Mouse (Mus musculus) CH12F3 (cell line): ENCODE measurements around the gene Rffl.

Source experiments
- in situ Hi-C: fragments of 300-500 bp; cut with MboI; formaldehyde crosslinking; loops from 2 replicates; pipeline ENCODE4 v1.14.3; 2020; ENCODE audit warnings: low sequenced_read_pairs

Gene Rffl

GRCm38 (mm10) chr11:82877726-82878344, 6.8 kb upstream of the Rffl start:
- in situ Hi-C loops = no loop called here

DNA sequence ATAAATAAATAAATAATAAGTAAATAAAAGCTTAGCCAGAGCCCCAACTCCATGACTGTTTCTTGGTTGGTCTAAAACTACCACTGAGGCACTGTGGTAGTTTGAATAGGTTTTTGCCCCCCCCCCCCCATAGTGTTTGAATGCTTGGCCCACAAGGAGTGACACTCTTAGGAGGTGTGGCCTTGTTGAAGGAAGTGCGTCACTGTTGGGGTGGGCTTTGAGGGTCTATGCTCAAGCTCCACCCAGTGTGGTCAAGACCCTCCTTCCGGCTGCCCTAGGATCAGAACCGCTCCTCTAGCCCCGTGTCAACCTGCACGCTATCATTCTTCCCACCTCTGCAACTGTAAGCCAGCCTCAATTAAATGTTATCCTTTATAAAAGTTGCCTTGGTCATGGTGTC, 4.6 kb upstream of the Rffl start:
- in situ Hi-C loops = no loop called here

- in situ Hi-C loops = no loop called here
These were observed 3.9 kb upstream of the Rffl start for GRCm38 (mm10) chr11:82874924-82875323.

- in situ Hi-C loops = no loop called here
These were observed 608 bp downstream of the Rffl start for GRCm38 (mm10) chr11:82870173-82871030.

DNA sequence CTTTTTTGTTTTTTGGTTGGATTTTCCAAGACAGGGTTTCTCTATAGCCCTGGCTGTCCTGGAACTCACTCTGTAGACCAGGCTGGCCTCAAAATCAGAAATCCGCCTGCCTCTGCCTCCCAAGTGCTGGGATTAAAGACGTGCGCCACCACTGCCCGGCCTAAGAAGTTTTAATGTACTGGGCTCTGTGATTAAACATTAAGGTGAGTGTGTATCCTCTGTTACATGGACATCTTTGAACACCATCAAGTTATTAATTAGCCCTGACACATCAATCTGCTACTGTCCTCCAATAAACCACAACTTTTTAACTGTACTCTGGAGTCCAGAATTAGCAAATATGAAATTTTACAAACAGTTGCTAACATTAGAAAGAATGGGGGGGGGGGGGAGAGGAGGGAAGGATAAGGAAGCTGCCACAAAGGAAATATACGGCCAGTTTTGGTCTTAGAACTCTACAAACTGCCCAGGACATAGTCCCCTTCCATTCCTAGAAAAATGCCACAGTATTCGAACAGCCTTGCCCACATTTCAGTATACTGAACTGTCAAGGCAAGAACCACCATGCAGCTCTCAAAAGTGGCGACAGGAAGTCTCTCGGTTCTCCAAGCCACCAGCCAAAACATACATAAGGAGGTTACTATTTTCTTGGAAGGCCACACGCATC, 1.4 kb downstream of the Rffl start:
- in situ Hi-C loops = no loop called here

GRCm38 (mm10) chr11:82867956-82868355, 3.1 kb downstream of the Rffl start:
- in situ Hi-C loops = no loop called here

DNA sequence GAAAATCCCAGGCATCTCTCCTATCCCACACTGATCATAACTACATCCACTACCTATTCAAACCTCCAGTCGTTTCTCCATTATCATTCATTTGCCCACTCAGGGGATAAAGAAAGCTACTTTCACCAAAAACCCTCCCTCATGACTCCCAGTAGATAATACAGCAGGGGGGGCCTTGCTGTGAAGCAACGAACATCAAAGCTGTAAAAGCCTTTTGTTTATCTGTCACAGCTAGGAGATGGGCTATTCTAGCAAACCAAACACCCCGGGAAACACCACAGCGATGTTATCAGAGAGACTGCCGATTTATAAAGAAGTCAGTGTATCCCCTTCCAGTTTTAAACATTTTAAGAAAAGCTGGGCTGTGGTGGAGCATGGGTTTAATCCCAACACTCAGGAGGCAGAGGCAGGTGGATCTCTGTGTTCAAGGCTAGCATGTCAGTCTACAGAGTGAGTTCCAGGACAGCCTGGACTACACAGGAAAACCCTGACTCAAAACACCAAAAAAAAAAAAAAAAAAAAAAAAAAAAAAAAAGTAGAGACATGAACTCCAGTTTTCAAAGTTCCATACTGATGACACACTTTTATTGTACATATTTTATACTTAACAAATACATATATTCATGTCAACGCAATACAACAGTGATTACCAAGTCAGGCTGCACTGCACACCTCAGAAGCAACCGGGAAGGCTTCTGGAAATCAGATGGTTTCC, 4.0 kb downstream of the Rffl start:
- in situ Hi-C loops = no loop called here

DNA sequence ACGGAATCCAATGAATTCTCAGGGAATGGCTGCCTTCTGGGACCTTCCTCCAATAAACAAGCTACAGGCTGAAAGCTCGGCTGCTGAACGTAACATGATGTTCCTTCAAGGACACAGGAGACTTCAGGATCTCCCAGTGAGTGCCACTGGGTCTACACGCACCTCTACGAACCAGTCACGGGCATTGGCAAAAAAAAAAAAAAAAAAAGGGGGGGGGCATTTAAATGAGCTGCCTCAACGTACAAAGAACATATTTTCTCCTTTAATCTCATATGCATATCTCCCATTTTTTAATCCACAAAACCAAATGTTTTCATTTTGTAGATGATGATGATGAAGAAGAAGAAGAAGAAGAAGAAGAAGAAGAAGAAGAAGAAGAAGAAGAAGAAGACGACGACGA, 5.1 kb downstream of the Rffl start:
- in situ Hi-C loops = no loop called here

DNA sequence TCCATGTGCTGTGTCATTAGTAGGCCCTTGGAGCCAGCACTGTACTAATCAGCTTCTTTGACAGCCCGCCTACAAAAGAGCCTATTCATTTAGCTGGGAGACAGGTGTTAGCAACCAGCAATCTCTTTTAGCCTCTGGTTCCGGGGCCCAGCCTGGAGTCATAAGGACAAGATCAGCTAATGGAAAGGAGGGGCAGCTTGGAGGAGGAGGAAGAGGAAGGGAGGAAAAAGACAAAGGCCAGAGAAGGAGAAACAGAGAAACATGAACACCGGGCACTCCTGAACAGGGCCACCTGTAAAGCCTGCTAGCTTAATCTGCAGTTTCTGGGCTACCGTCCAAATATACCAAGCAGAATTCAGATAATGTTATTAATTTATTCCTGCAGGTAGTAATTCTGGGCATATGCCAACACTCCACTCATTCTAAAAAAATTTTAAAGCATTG, 7.5 kb downstream of the Rffl start:
- in situ Hi-C loops = no loop called here

DNA sequence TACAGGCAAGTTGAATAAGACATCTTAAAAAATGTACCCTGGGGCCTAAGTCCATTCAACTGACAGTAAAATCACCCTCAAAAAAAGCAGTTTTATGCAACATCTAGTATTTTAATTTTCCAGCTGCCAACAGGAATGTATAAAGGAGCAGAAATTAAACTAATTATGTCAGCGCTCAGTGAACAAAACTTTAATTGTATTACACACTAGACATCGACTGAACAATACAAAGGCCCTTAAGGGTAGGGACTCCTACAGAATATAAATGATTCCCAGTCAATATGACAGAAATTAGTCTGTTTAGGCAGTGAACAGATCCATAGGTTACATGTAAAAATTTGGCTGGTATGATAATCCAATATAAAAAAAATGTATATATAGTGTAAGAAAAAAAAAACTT, 8.0 kb downstream of the Rffl start:
- in situ Hi-C loops = no loop called here

GRCm38 (mm10) chr11:82862638-82863037, 8.4 kb downstream of the Rffl start:
- in situ Hi-C loops = no loop called here

DNA sequence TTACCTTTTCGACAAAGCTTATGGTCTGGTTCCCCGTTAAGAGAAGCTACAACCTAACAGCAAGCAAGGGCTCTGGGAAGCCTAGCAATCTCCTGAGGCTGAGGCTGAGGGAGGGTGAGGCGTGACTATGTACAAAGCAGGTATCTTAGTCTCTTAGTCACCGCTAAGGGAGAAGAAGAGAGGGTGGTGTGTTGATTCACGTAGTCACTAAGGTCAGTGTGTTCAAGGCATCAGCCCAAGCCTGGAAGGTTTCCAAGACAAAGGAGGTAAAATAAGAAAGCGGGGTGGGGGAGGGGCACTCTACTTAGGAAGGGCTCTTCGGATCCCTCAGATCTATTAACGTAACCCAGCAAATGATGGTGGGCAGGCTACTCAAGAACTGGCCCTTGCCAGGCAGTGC, 9.5 kb downstream of the Rffl start:
- in situ Hi-C loops = no loop called here

DNA sequence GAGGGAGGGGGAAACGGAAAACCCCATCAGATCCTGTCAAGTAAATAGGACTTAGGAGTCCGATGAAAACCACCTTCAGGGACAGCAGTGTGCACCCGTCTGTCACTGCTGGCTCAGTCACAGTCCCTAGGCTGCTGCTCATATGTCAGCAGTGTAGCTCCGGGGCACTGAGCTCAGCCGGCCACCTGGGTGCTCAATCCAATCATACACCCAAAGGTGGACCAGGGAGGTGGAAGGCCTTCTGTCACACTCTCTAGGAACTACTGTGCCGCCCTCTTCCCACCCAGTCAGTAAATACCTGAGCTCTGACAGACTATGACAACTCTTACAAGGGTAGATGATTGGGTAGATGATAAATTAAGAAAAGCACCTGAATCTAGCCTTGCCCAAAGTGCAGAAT, 10.3 kb downstream of the Rffl start:
- in situ Hi-C loops = no loop called here

DNA sequence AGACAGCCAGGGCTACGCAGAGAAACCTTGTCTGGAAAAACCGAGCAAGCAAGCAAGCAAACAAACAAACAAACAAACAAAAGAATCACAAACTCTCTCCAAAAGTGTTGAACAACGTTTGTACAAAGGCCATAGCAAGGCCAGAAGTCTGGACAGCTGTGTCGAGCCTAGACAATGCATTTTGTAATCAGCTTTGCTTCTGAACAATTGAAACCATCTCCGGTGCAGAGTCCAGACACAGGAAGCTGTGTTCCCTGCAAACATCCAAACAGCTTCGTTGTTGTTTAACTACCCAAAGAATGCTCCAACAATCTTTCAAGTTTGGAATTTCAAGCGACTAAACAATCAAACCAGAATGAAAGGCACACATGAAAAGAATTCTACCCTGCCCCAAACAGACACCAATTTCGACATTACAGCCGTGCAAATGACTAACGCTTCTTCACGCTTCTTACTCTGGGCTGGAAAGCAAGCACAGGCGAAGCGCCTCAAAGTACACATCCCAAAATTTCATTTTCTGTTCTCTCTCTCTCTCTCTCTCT, 13.6 kb downstream of the Rffl start:
- in situ Hi-C loops = no loop called here

DNA sequence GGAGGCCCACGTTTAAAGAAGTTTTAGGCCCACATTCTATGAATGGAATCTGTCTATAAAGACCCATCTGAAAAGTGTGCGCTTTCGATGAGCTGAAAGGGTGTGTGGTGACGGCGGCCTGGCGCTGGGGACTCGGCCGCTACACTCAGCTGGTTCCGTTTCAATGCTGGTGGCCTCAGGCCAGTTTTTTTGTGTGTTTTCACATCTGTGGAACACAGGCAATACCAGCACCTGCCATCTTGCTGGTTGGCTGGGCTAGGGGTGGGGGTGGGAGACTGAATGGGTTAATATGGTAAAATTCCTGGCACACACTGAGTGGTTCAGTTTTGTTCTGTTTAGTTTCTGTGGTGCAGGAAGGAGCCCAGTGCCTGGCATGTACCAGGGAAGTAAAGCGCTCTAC, 15.0 kb downstream of the Rffl start:
- in situ Hi-C loops = no loop called here

- in situ Hi-C loops = no loop called here
These were observed 15.6 kb downstream of the Rffl start for GRCm38 (mm10) chr11:82855327-82855973.

DNA sequence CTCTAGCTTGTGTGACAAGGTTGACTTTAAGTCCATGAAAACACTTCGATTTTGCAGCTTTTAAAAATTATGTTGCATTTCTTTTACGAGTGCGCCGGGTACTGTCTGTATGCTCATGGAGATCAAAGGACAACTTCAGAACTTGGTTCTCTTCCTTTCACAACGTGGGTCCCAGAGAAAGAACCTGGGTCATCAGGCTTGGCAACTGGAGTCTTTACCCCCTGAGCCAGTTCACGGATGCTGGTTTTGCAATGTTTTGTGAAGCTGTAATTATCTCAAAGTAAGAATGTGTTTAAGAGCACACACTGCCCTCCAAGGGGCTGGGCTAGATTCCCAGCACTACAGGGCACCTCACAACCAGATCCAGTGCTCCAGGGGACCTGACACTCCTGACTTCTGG, 16.9 kb downstream of the Rffl start:
- in situ Hi-C loops = no loop called here

DNA sequence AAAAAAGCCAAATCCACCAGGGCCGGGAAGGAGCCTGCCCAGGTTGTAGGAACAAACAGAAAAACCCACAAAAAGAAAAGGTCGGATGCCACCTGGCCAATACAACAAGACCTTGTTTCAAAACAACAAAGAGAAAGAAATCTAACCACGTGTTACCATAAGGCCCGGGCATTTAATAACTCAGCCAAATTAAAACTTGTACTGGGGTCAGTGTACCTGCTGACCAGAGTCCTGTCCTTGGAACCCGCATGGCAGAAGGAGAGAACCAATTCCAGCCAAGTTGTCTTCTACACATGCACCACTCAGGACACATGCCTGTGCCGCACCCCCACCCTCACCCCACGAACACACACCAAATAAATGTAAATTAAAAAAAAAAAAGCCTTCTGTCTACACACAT, 18.1 kb downstream of the Rffl start:
- in situ Hi-C loops = no loop called here

GRCm38 (mm10) chr11:82852540-82852939, 18.5 kb downstream of the Rffl start:
- in situ Hi-C loops = no loop called here

DNA sequence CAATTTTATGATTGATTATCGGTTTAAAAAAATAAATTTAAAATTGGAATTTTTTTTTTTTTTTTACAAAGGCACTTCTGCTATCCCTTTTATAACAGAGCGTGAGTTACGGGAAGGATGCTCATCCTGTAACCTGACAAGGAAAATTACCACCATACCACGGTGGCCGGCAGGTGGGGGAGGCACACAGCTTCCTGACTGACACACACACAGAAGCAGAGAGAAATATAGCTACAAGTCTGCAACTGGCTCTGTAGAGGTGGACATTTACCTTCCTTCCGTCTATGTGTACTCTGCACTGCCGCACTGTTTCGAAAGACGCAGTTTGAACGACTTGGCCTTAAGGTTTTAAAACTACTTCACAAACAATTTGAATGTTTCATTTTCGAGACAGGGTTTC, 18.9 kb downstream of the Rffl start:
- in situ Hi-C loops = no loop called here

GRCm38 (mm10) chr11:82850259-82850658, 20.8 kb downstream of the Rffl start:
- in situ Hi-C loops = no loop called here
